Mouse (Mus musculus) C2C12 (cell line): ENCODE measurements around the gene Cdca7. TPM values are rescaled to one million over a fixed set of nuclear protein-coding genes. Genes with fewer than 3 reads are reported as not detected.

Experiments
- H3K27me3 ChIP-seq: one replicate; pipeline ENCODE4 v1.6.1; 2011; ENCODE audit not compliant: control insufficient read depth, insufficient read depth, insufficient read length
- H3K36me3 ChIP-seq: one replicate; pipeline ENCODE4 v1.6.1; 2011; ENCODE audit not compliant: control insufficient read depth, insufficient read depth
- H3K4me3 ChIP-seq: one replicate; pipeline ENCODE4 v1.5.1; 2011; ENCODE audit warnings: mild to moderate bottlenecking, control low read depth; ENCODE audit not compliant: poor library complexity, insufficient read depth, severe bottlenecking
- H3K79me2 ChIP-seq: one replicate; pipeline ENCODE4 v1.6.1; 2011; ENCODE audit not compliant: control insufficient read depth, insufficient read depth
- H3K79me3 ChIP-seq: one replicate; pipeline ENCODE4 v1.6.1; 2011; ENCODE audit warnings: low read depth, control low read depth
- H3ac ChIP-seq: one replicate; pipeline ENCODE3; 2011; ENCODE audit warnings: low read depth; ENCODE audit not compliant: control insufficient read depth, insufficient read length
- CEBPB ChIP-seq: IDR thresholded peaks from one replicate; pipeline ENCODE4 v1.6.1; 2011; ENCODE audit warnings: low read depth, mild to moderate bottlenecking, control low read depth, moderate library complexity
- CTCF ChIP-seq: IDR thresholded peaks from one replicate; pipeline ENCODE4 v1.5.1; 2011; ENCODE audit not compliant: control insufficient read depth, insufficient read depth, insufficient read length
- FOSL1 ChIP-seq: IDR thresholded peaks from one replicate; pipeline ENCODE4 v1.8.0; 2011; ENCODE audit warnings: mild to moderate bottlenecking, low read length; ENCODE audit not compliant: poor library complexity, insufficient read depth, severe bottlenecking
- MAX ChIP-seq: IDR thresholded peaks from one replicate; pipeline ENCODE4 v1.6.1; 2011; ENCODE audit warnings: mild to moderate bottlenecking, control low read depth
- MYOD1 ChIP-seq: IDR thresholded peaks from one replicate; pipeline ENCODE4 v1.6.1; 2011; ENCODE audit warnings: low read depth; ENCODE audit not compliant: control insufficient read depth, insufficient read length
- MYOG ChIP-seq: IDR thresholded peaks from one replicate; pipeline ENCODE4 v1.6.1; 2011; ENCODE audit not compliant: control insufficient read depth, insufficient read length; ENCODE audit errors: extremely low read depth
- USF1 ChIP-seq: IDR thresholded peaks from one replicate; pipeline ENCODE4 v1.6.1; 2011; ENCODE audit warnings: low read depth, mild to moderate bottlenecking, control low read depth, moderate library complexity
- long read RNA-seq, 2 experiments: library from polyadenylated mRNA; unstranded; transcript quantifications; one replicate each; pipeline ENCODE4 v2.0.0; 2019 to 2020
- polyA plus RNA-seq: library from polyadenylated mRNA; unstranded; fragments of >200 nt; fragmentation: generic; extraction: Trizol; gene quantifications from one replicate; pipeline ENCODE4 v1.2.1, GENCODE M21; 2012; ENCODE audit warnings: missing spikeins

Cdca7 gene
- polyA plus RNA-seq: 26.2 TPM
- long read RNA-seq, experiment 1, transcript Cdca7-201 (9 exons, 2,424 nt): major isoform, 27 of 31 reads
- long read RNA-seq, experiment 1, partial matches to known transcripts: 1 of 31 reads
- long read RNA-seq, experiment 1, other reads (novel, unspliced or antisense): 3 of 31 reads
- long read RNA-seq, experiment 2, transcript Cdca7-201 (9 exons, 2,424 nt): major isoform, 541 of 568 reads
- long read RNA-seq, experiment 2, partial matches to known transcripts: 7 of 568 reads
- long read RNA-seq, experiment 2, other reads (novel, unspliced or antisense): 20 of 568 reads

DNA sequence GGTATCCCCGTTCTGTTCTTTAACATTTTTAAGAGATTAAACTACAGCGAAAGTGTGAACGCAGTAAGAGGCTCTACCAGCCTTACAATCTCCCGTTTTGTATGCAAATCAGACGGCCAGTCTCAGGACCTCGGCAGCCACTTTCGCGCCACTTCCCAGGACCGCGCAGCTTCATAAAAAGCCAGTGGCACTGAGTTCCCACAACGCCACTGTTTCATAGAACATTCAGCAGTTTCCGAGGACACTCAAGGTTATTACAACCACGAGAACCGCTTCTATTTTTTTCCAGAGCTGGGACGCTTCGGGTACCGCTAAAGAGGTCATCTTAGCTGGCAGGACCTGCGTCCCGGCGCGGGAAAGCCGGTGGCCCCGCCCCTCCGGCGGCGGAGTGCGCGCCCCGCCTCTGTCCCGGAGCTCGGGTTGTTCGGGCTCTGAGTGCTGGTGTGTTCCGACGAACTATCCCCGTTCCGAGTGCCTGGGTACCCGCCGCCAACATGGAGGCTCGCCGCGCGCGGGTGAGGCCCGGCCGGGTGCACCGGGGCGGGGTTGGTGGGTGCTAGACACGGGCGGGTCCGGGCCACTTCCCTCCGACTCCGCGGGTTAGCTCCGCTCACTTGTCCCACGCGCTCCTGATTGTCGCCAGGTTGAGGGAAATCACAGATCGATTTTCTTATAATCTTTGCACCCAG is at the start of gene Cdca7:
Gene Cdca7 (plus strand): TSS at position 363 of the 689 bp plus-strand sequence.
- Histone ChIP-seq H3K27me3 (no peaks in the 10 kb centered on the region), H3ac (peak within 1 kb of the TSS; percentile 98), H3K36me3 (peaks cover 36% of the 10 kb centered on the region), H3K79me2 (peaks cover 48% of the 10 kb centered on the region), H3K79me3 (peaks cover 38% of the 10 kb centered on the region), H3K4me3 (peak within 1 kb of the TSS; percentile 72)
- TF ChIP-seq USF1: peak; percentile 18
- no peak for TF ChIP-seq FOSL1
- TF ChIP-seq MAX: peak; percentile 58

DNA sequence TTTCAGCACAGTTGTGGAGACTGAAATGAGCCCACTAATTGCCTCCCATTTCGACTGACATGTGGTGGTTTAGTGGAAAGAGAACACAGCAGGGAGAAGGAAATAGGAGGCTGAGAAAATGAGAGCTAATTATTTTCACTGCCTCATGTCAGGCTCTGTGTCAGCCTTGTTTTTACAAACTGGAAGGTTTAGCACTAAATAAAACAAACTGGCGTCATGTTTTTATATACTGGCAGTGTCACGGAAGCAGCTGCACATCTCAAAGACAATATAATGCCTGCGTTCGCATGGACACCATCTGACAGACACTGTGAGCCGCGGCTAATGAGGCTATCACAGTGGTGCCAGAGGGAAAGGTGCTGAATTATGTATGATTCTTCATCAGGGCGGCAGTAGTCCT is 49.2 kb upstream of the Cdca7 start:
- H3ac ChIP-seq: no peak overlapping the region
- H3K79me3 ChIP-seq: no peaks in the 10 kb centered on the region
- H3K4me3 ChIP-seq: no peak overlapping the region
- H3K27me3 ChIP-seq: no peaks in the 10 kb centered on the region
- no peaks in the 10 kb centered on the region for H3K79me2 ChIP-seq
- TF ChIP-seq MAX (no peak), FOSL1 (no peak), CTCF (no peak), CEBPB (no peak), USF1 (no peak), MYOG (no peak), MYOD1 (no peak)
- peaks cover 23% of the 10 kb centered on the region for H3K36me3 ChIP-seq

DNA sequence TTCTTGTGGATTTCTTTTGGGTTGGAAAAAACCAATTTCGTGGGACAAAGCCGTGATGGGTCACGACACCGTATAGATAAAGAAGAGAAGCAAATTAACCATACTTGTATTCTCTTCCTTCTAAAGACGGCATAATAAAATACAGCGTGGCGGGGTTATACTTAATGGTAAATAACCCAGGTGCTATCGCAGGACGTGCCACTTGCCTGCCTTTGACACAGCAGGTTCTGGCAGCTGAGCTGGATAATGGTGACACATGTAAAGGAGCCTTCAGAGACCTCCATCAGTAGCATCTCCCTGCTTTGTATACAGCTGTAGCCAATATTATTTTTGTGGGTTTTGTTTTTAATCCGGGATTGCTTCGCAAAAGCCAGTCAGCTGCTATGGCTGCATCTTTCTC is 48.7 kb upstream of the Cdca7 start:
- Histone ChIP-seq H3K4me3 (no peak overlapping the region), H3K79me2 (no peaks in the 10 kb centered on the region), H3K36me3 (peaks cover 18% of the 10 kb centered on the region), H3K79me3 (no peaks in the 10 kb centered on the region), H3ac (no peak overlapping the region), H3K27me3 (no peaks in the 10 kb centered on the region)
- TF ChIP-seq MYOG: no peak
- no peak for TF ChIP-seq MAX
- no peak for TF ChIP-seq FOSL1
- TF ChIP-seq MYOD1: no peak
- TF ChIP-seq CTCF: no peak
- no peak for TF ChIP-seq CEBPB
- TF ChIP-seq USF1: no peak

DNA sequence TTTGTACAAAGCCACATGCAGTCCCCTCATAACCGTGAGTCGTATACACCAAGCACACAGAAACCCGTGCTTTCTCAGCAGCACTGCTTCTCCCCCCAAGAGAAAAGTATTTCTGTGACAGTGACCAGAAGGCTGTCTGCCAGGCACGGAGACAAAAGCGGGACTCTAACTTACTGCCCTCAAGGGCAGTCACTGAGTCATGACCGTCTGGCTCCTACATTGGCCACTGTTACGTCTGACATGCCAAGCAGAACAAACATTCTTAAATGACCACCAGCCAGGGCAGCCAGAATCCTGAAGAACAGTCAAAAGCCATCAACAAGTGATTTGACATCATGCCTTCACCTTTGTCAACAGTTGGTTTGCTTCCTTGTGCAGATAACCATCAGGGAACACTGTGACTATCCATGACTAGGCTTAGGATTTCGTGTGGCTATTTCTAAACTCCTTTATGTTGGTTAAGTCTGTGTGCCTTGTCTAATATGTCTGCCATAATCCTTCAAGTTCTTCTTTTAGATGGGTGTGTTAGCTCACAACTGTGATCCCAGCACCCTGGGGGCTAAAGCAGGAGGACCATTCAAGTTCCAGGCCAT is 36.9 kb upstream of the Cdca7 start:
- H3K4me3 ChIP-seq: no peak overlapping the region
- H3K79me3 ChIP-seq: no peaks in the 10 kb centered on the region
- H3K27me3 ChIP-seq: no peaks in the 10 kb centered on the region
- no peak overlapping the region for H3ac ChIP-seq
- peaks cover 70% of the 10 kb centered on the region for H3K36me3 ChIP-seq
- no peak for TF ChIP-seq MYOD1
- no peak for TF ChIP-seq FOSL1
- TF ChIP-seq MAX: no peak
- no peak for TF ChIP-seq CTCF
- TF ChIP-seq MYOG: no peak
- no peak for TF ChIP-seq CEBPB
- TF ChIP-seq USF1: no peak
- H3K79me2 ChIP-seq: no peaks in the 10 kb centered on the region

DNA sequence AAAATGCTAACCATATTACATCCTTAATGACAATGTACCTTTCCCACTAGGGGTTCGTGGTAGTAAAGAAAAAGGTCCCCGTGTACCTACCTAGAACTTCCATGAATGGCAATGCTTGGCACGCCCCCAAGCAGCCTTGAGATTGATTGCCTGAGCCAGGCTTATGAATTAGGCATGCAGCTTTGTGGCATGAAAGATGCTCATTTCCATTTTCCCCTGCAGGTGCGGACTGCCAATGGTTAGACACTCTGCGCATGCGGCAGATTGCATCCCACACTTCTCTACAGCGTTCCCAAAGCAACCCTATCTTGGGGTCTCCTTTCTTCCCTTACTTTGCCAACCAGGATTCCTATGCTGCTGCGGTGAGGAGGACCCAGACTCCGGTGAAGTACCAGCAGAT is 34.9 kb upstream of the Cdca7 start:
- no peaks in the 10 kb centered on the region for H3K27me3 ChIP-seq
- H3K79me2 ChIP-seq: no peaks in the 10 kb centered on the region
- H3K36me3 ChIP-seq: peaks cover 57% of the 10 kb centered on the region
- no peak overlapping the region for H3ac ChIP-seq
- TF ChIP-seq MYOG: no peak
- TF ChIP-seq USF1: no peak
- no peak for TF ChIP-seq MAX
- no peak for TF ChIP-seq FOSL1
- TF ChIP-seq MYOD1: no peak
- no peak for TF ChIP-seq CEBPB
- no peak for TF ChIP-seq CTCF
- no peak overlapping the region for H3K4me3 ChIP-seq
- H3K79me3 ChIP-seq: no peaks in the 10 kb centered on the region
